Mouse (Mus musculus) left cerebral cortex, adult 8-10 months (tissue): Measurements from ENCODE around the gene Atg16l2. TPM values are rescaled to one million over a fixed set of nuclear protein-coding genes. Genes with fewer than 3 reads are reported as not detected.

Experiments used
- DNase-seq, 2 experiments: peaks; one replicate each; pipeline ENCODE4 v3.0.0; 2022; ENCODE audit warnings: low spot score in 2 of 2
- total RNA-seq, 4 experiments: library from RNA; stranded (reverse); gene quantifications; 2 replicates each; pipeline ENCODE4 v1.2.4; 2022

Gene Atg16l2
- total RNA-seq, 4 experiments from 2014 or later, result 46.0 to 66.1 (median 57.3) TPM

DNA sequence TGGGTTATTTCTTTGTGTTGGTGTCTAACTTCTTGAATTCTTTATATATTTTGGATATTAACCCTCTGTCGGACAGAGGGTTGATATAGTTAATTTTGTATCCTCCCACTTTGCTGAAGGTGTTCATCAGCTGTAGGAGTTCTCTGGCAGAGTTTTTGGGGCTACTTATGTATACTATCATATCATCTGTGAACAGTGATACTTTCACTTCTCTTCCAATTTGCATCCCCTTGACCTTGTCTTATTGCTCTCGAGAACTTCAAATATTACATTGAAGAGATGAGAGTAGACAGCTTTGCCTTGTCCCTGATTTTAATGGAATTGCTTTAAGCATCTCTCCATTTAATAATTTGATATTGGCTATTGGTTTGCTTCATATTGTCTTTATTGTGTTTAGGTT lies 78.5 kb downstream of the Atg16l2 start:
- DNase-seq, result no peak

DNA sequence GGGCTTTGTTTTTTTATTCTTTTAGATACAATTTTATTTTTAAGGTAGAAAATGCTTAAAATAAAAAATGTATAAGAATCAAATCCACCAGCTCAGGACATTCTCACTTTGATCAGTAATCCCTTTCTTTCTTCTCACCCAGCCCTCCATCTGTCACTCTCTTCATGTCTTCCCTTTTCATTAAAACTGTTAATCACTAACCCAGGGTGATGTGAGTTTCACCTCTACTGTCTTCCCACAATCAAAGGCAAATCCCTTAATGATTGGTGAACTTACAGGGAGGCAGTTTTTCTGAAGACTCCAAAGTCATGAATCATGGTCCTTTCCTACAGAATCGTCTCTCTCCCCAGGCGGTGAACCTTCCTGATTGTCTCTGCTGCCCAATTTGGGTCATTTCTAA lies 85.3 kb downstream of the Atg16l2 start:
- no peak for DNase-seq

DNA sequence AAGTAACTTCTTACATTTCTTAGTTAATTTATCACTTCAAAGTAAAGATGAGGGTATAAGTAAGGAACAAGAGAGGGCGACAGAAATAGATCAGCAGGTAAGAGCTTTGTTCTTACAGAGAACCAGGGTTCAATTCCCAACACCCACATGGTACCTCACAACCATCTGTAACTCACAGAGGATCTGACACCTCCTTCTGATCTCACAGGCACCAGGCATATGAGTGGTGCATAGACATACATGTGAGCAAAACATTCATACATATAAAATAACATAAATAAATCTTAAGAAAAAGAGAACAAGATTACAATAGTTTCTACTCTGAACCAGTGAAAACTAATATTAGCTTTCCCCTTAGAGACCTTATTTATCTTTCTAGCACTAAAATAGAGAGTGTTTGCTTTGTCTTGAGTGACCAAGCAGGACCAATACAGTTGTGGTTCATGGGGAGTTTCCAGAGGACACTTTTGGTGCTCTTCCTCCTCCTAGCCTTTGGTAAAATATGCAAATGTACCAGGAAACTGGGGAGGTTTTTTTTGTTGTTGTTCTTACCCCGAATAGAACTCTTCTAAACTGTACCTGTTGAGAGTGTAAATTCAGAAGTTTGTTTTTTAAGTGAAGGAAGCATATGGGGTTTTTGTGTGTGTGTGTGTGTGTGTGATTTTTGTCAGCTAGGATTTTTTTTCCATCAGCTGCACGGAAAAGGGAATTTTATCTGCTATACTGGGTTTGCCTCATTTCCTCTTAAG lies 88.4 kb downstream of the Atg16l2 start:
- DNase-seq, result no peak

Other genes with a start within 250 kb of the Atg16l2 start
- 10 to 100 TPM; 44.1 to 47.7 (median 46.5) TPM for gene Fchsd2, start 209.4 kb downstream of the Atg16l2 start, total RNA-seq
- 10 to 100 TPM; 90.3 to 98.6 (median 92.0) TPM for gene Stard10, start 14.8 kb upstream of the Atg16l2 start, total RNA-seq
- 10 to 100 TPM; 19.6 to 32.5 (median 25.3) TPM for gene Arap1, start 45.8 kb upstream of the Atg16l2 start, total RNA-seq
- 1 to 10 TPM in 2 of 4 experiments, not detected in 2; 1.2 to 1.6 TPM for gene Gm45837, start 108.6 kb upstream of the Atg16l2 start, total RNA-seq
- 100 to 1,000 TPM; 370 to 394 (median 377) TPM for gene Pde2a, start 119.4 kb upstream of the Atg16l2 start, total RNA-seq